Mouse (Mus musculus): ENCODE measurements around the gene Arrdc4. TPM values are rescaled to one million over a fixed set of nuclear protein-coding genes. Genes with fewer than 3 reads are reported as not detected.
A peak's percentile ranks its signal among the peaks of the same experiment; 100 is the strongest.

Arrdc4 gene
- total RNA-seq, 2 experiments from 2014 or later = 25.2 to 26.0 TPM

DNA sequence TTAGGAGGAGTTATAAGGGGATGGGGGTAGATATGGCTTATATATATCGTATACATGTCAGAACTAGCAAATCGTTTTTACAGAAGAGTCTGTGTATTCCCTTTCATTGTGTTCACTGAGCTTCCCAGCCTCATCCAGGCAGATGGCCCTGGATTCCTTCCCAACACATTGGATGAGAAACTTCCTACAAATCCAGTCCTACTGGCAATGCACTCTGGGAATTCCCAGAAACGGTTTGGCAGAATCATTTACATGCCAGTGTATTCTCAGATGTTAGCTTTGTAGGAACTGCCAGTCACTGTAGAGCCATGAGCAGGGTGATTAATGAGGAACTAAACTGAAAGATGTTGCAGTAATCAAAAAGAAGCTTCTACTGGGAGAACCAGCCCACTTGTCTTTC is 36.6 kb downstream of the Arrdc4 start:
- DNase-seq (ENCODE audit: low spot score in 2 of 2) = peak; percentile 55 to 60

DNA sequence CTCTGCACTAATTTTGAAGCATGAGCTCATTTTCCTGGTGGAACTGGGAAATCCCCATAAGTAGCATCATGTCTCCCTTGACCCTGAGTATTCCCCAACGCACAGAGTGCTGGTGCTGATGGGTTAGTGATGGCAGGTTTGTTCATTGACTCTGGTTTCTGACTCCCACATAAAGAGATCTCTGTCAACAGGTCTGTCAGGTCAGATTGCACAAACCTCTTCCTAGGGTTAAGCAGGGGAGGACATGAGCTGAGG is 39.8 kb downstream of the Arrdc4 start:
- DNase-seq (ENCODE audit: low spot score in 2 of 2) = no peak

DNA sequence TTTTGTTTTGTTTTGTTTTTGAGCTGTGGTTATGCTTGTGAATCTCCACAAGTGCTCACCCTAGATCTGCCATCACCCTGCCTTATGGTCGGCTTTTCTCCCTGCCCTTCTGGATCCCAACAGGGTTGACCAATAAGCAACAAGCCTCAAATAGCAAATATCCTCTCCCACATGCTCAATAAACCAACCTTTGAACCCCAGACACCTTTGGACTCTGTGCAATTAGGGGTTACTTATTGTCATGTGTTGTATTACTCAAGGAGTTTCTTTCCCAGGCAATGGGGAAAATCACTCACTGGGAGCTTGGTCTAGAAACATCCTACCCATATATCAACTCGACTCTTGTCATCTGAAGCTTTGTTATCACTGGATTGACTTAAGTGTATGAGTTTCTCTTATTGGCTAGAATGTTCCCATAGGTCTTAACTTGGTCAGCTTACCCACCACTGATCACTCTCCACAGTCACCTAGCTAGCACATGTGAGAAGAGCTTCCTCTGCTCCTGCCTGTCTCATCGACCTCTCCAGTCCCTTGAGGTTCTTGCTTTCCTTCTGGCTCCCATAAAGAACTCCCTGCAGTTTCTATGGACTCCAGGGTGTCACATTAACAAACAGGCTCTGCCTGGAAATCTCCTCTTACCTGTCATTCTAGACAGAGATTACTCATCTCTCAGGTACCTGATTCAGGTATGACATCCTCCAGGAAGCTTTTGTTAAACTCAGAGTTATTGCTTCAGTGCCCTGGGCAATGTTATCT is 40.3 kb downstream of the Arrdc4 start:
- no peak for DNase-seq (ENCODE audit: low spot score in 2 of 2)

DNA sequence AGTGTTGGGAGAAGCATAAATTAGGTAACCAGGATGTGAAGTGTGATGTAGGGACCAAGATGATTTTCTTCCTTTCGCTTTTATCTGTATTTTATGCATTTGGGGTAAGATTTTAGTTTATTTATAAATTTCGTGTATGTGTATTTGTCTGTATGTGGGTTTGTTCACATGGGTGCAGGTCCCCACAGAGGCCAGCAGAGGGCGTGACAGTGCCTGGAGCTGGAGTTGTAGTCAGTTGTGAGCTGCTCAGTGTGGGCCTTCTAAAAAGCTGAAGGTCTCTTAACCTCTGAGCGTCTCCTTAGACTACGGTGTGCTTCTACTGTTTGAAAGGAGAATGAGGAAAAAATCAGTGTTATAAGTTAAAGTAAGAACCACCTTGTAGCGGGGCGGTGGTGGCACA is 43.9 kb downstream of the Arrdc4 start:
- no peak for DNase-seq (ENCODE audit: low spot score in 2 of 2)

DNA sequence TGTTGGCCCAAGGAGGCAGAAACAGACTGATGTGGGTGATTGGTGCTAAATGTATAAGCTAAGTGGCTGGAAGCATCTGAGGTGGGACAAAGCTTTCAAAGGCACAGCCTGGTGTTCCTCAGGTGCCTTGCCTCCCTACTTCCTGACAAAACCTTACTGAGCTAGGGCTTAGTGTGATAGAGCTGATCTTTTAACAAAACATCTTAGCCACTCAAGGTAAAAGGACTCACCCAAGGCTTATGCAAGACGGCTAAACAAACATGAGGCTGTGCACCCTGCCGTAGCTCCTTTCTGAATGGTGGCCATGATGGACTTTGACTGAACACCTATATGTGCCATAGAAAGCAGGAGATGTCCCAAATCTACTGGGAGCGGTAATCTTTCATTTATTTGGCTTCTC is 51.7 kb downstream of the Arrdc4 start:
- DNase-seq (ENCODE audit: low spot score in 2 of 2) = no peak

DNA sequence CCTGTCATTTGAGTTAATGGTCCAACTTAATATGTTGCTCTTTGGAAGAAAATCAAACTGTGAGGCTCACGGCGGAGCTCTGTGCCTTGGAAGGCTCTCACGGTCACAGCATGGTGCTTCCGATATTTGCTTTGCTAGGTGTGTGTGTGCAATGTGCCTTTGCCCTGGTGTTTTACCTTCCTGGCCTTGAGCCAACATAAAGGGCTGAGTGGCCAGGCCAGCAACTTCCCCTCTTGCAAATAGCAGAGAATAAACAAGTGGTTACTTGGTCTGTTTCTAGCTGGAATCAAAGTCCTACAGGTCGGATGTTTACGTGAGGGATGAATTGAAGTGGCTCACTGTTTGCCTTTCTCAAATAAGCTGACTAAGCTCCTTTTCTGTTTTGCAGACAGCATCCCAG is 52.1 kb downstream of the Arrdc4 start:
- DNase-seq (ENCODE audit: low spot score in 2 of 2) = no peak

DNA sequence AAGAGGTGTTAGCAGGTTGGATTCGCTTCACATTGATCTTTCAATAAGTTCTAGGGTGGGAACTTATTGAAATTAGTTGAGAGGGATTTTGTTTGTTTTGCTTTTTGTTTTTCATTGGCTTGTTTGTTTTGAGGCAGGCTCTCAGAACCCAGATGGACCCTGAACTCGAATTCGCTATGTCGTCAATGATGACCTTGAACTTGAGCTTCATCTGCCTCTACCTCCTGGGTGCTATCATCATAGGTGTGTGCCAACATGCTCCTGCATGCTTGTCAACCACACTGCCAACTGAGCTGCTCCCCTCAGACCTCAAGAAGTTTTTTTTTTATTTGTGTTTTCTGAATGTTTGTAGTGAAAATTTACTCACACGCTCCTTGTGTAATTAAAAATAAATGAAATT is 52.6 kb downstream of the Arrdc4 start:
- no peak for DNase-seq (ENCODE audit: low spot score in 2 of 2)

DNA sequence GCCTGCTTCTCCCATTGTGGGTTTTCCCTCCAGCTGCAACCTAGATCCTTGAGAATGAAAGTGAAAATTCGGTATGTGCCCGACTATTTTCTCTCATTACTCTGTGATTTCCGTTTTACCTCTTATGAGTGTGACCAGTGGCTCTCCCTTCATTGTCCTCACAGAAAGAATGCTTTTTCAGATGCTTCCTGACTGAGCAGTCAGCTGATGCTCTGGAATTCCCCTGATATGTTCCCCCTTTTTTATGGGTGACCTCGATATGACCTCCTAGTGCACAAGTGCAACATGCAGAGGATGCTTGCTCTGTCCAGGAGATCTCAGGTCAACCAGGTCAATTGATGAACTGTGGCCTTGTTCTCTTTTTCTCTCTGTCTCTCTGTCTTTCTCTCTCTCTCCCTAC is 56.3 kb downstream of the Arrdc4 start:
- DNase-seq (ENCODE audit: low spot score in 2 of 2) = no peak

DNA sequence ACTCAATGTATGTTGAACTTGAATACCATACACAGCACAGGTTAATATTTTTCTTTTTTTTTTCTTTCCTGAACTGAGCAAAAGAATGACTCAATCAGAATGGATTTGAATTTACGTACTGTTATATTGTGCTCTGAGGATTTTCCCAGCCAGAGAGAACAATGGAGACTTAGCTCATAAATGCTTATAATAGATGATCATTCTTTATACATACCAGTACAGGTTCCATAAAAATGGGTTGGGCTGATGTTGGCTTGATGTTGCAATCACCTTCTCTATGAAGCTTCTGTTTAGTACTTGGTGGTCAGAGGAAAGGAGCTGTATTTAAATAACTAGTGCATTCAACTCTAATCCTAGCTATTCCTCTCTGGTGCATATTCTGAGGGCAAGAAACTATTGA is 57.6 kb downstream of the Arrdc4 start:
- DNase-seq (ENCODE audit: low spot score in 2 of 2) = no peak

DNA sequence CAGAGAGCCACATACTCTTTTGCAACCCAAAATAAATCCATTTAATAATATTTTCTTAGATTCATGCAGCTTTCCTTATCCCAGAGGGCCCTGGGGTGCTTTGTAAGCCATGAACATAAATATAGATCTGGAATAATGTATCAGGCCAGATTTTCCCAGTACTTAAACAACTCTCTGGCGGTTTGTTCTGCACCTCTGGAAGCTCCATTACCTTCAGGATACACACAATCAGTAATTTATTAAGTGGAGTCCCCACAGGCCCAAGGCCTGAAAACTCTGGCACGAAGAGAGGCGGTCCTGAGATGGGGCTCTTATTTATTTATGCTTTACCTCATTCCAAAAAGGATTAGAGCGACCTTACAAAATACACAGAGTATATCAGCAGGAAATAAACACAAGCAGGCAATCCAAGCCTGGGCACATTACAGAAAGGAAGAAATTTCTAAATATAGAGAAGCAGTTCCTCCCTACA is 61.9 kb downstream of the Arrdc4 start:
- DNase-seq (ENCODE audit: low spot score in 2 of 2) = no peak

All from layer of hippocampus, postnatal 10 days (tissue).